Mouse (Mus musculus) olfactory bulb, adult 2 months (tissue): Measurements from ENCODE around the gene Syt1.

Experiments
- CTCF ChIP-seq: fragments of 200-500 bp; IDR thresholded peaks from 2 replicates; pipeline ENCODE4 v1.5.1; 2012; ENCODE audit warnings: low read depth, mild to moderate bottlenecking, low read length, moderate library complexity; ENCODE audit not compliant: insufficient read depth
- POLR2A ChIP-seq: fragments of 200-500 bp; IDR thresholded peaks from 2 replicates; pipeline ENCODE4 v1.6.1; 2012; ENCODE audit warnings: mild to moderate bottlenecking, low read depth, low read length, moderate library complexity; ENCODE audit not compliant: insufficient read depth

DNA sequence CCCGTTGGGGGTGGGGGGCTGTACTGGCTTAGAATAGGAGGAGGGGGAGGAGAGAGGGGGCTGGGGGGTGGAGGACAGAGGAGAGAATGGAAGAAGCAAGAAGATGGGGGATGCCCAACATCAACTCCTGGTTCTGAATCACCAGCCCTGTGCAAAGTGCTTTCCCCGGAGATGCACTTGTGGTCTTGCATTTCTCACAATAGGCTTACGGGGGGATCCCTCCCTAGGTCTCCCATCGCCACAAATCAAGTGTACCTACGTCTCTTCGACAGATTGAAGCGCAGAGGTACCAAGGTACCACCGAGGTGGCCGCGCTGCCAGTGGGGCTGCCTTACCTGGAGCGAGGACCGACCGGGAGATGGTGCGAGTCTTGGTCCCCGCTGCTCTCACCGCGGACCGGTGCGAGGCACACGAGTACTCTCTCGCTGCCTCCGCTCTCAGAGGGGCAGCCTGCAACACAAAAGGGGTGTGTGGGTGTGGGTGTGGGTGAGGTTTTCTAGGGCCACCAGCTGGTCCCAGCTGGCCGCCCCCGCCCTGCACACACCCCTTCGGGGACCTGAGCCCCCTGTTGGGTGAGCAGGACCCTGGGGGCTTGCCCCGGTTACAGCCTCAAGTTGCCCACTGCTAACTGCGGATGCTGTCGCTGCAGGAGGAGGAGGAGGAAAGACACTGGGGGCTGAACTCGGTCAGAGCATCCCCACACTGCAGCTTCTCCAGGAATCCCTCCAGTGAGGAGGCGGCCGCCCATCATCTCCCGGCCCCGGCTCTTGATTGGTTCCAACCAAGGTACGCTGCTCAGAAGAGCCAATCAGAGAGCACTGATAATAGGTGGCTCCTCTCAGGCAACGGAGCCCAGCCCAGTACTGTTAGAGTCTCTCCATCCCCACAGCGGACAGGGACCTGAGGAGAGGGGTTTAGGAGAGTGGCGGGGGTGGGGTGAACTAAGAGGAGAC, at the start of gene Syt1:
- TF ChIP-seq CTCF (no peak), POLR2A (peak; percentile 68)
